Mouse (Mus musculus): Measurements from ENCODE around the gene Kcnc3. TPM values are rescaled to one million over a fixed set of nuclear protein-coding genes. Genes with fewer than 3 reads are reported as not detected.
A peak's percentile ranks its signal among the peaks of the same experiment; 100 is the strongest.

The Kcnc3 gene
- polyA plus RNA-seq, 1 experiment from 2014 or later: 0.20 TPM

- Histone ChIP-seq H3K4me1 (replicated peaks; ENCODE audit: control insufficient read depth, insufficient read depth, low read length) (no peaks in the 10 kb centered on the region), H3K27me3 (replicated peaks; ENCODE audit: control insufficient read depth, insufficient read depth, low read length) (no peaks in the 10 kb centered on the region), H3K4me2 (replicated peaks; ENCODE audit: low read depth) (no peak overlapping the region), H3K9ac (ENCODE audit: low read depth, low read length) (no peak overlapping the region), H3K9me3 (ENCODE audit: control insufficient read depth) (no peaks in the 10 kb centered on the region), H3K27ac (ENCODE audit: low read depth, low read length) (no peak overlapping the region), H3K36me3 (ENCODE audit: control insufficient read depth, insufficient read depth) (peaks cover 73% of the 10 kb centered on the region), H3K4me3 (ENCODE audit: low read depth, low read length) (no peak overlapping the region)
- ATAC-seq: no peak
- no peak for TF ChIP-seq CTCF (IDR thresholded peaks at IDR 0.05; ENCODE audit: low read depth)
- WGBS: 49% methylated on average over 13 of the region's 13 CpGs
Observed at GRCm38 (mm10) chr7:44632676-44633075, 42.2 kb downstream of the Kcnc3 start.

- Histone ChIP-seq H3K27ac (ENCODE audit: low read depth, low read length) (no peak overlapping the region), H3K4me2 (replicated peaks; ENCODE audit: low read depth) (no peak overlapping the region), H3K9ac (ENCODE audit: low read depth, low read length) (no peak overlapping the region), H3K9me3 (ENCODE audit: control insufficient read depth) (no peaks in the 10 kb centered on the region), H3K36me3 (ENCODE audit: control insufficient read depth, insufficient read depth) (peaks cover 76% of the 10 kb centered on the region), H3K4me1 (replicated peaks; ENCODE audit: control insufficient read depth, insufficient read depth, low read length) (no peaks in the 10 kb centered on the region), H3K4me3 (ENCODE audit: low read depth, low read length) (no peak overlapping the region), H3K27me3 (replicated peaks; ENCODE audit: control insufficient read depth, insufficient read depth, low read length) (no peaks in the 10 kb centered on the region)
- peak; percentile 62 for TF ChIP-seq CTCF (IDR thresholded peaks at IDR 0.05; ENCODE audit: low read depth)
- no peak for ATAC-seq
- WGBS: 40% methylated on average over 15 of the region's 15 CpGs
Observed at GRCm38 (mm10) chr7:44633407-44633806, 42.9 kb downstream of the Kcnc3 start.

GRCm38 (mm10) chr7:44636684-44637083, 46.2 kb downstream of the Kcnc3 start:
- no peak overlapping the region for H3K4me3 ChIP-seq (ENCODE audit: low read depth, low read length)
- no peak overlapping the region for H3K27ac ChIP-seq (ENCODE audit: low read depth, low read length)
- TF ChIP-seq CTCF (IDR thresholded peaks at IDR 0.05; ENCODE audit: low read depth): no peak
- H3K9me3 ChIP-seq (ENCODE audit: control insufficient read depth): no peaks in the 10 kb centered on the region
- peaks cover 75% of the 10 kb centered on the region for H3K36me3 ChIP-seq (ENCODE audit: control insufficient read depth, insufficient read depth)
- no peaks in the 10 kb centered on the region for H3K4me1 ChIP-seq (replicated peaks; ENCODE audit: control insufficient read depth, insufficient read depth, low read length)
- WGBS: 86% methylated on average over 9 of the region's 9 CpGs
- H3K9ac ChIP-seq (ENCODE audit: low read depth, low read length): no peak overlapping the region
- ATAC-seq: no peak
- H3K4me2 ChIP-seq (replicated peaks; ENCODE audit: low read depth): no peak overlapping the region
- H3K27me3 ChIP-seq (replicated peaks; ENCODE audit: control insufficient read depth, insufficient read depth, low read length): no peaks in the 10 kb centered on the region

GRCm38 (mm10) chr7:44638663-44639062, 48.2 kb downstream of the Kcnc3 start:
- 25% methylated on average over 16 of the region's 16 CpGs for WGBS
- Histone ChIP-seq H3K4me3 (ENCODE audit: low read depth, low read length) (no peak overlapping the region), H3K27ac (ENCODE audit: low read depth, low read length) (no peak overlapping the region), H3K4me2 (replicated peaks; ENCODE audit: low read depth) (no peak overlapping the region), H3K4me1 (replicated peaks; ENCODE audit: control insufficient read depth, insufficient read depth, low read length) (no peaks in the 10 kb centered on the region), H3K27me3 (replicated peaks; ENCODE audit: control insufficient read depth, insufficient read depth, low read length) (no peaks in the 10 kb centered on the region), H3K9me3 (ENCODE audit: control insufficient read depth) (no peaks in the 10 kb centered on the region), H3K36me3 (ENCODE audit: control insufficient read depth, insufficient read depth) (peaks cover 63% of the 10 kb centered on the region), H3K9ac (ENCODE audit: low read depth, low read length) (no peak overlapping the region)
- no peak for TF ChIP-seq CTCF (IDR thresholded peaks at IDR 0.05; ENCODE audit: low read depth)
- no peak for ATAC-seq

- Histone ChIP-seq H3K4me3 (ENCODE audit: low read depth, low read length) (no peak overlapping the region), H3K9ac (ENCODE audit: low read depth, low read length) (no peak overlapping the region), H3K36me3 (ENCODE audit: control insufficient read depth, insufficient read depth) (peaks cover 49% of the 10 kb centered on the region), H3K9me3 (ENCODE audit: control insufficient read depth) (no peaks in the 10 kb centered on the region), H3K4me2 (replicated peaks; ENCODE audit: low read depth) (no peak overlapping the region), H3K4me1 (replicated peaks; ENCODE audit: control insufficient read depth, insufficient read depth, low read length) (no peaks in the 10 kb centered on the region), H3K27me3 (replicated peaks; ENCODE audit: control insufficient read depth, insufficient read depth, low read length) (no peaks in the 10 kb centered on the region), H3K27ac (ENCODE audit: low read depth, low read length) (no peak overlapping the region)
- TF ChIP-seq CTCF (IDR thresholded peaks at IDR 0.05; ENCODE audit: low read depth): no peak
- WGBS: 39% methylated on average over 25 of the region's 25 CpGs
- ATAC-seq: no peak
Observed at GRCm38 (mm10) chr7:44640843-44641605, 50.6 kb downstream of the Kcnc3 start.

- no peak for ATAC-seq
- Histone ChIP-seq H3K9ac (ENCODE audit: low read depth, low read length) (no peak overlapping the region), H3K4me1 (replicated peaks; ENCODE audit: control insufficient read depth, insufficient read depth, low read length) (no peaks in the 10 kb centered on the region), H3K36me3 (ENCODE audit: control insufficient read depth, insufficient read depth) (peaks cover 49% of the 10 kb centered on the region), H3K27me3 (replicated peaks; ENCODE audit: control insufficient read depth, insufficient read depth, low read length) (no peaks in the 10 kb centered on the region), H3K9me3 (ENCODE audit: control insufficient read depth) (no peaks in the 10 kb centered on the region), H3K4me2 (replicated peaks; ENCODE audit: low read depth) (no peak overlapping the region), H3K4me3 (ENCODE audit: low read depth, low read length) (no peak overlapping the region), H3K27ac (ENCODE audit: low read depth, low read length) (no peak overlapping the region)
- peak; percentile 68 for TF ChIP-seq CTCF (IDR thresholded peaks at IDR 0.05; ENCODE audit: low read depth)
- 31% methylated on average over 8 of the region's 8 CpGs for WGBS
Observed at GRCm38 (mm10) chr7:44641887-44642286, 51.4 kb downstream of the Kcnc3 start.

All from intestine, postnatal 0 days (tissue).